Mouse (Mus musculus) hindbrain, embryonic 14.5 days (tissue): ENCODE data around the gene A530032D15Rik. TPM values are rescaled to one million over a fixed set of nuclear protein-coding genes. Genes with fewer than 3 reads are reported as not detected.
A peak's percentile ranks its signal among the peaks of the same experiment; 100 is the strongest.
"Not testable (repeated sequence)": the region's sequence is repeated elsewhere in the genome, so short reads cannot be mapped to it uniquely, and the experiment has no call there.

Experiments
- ATAC-seq: fragments of 200-750 bp; cut with Nextera tagmentation; 2 replicates; pipeline ENCODE4 v1.8.0; 2017; ENCODE audit warnings: moderate number of reproducible peaks, mild to moderate bottlenecking, moderate TSS enrichment, moderate library complexity; ENCODE audit not compliant: low FRiP score
- DNase-seq: peaks from one replicate; pipeline ENCODE4 v3.0.0-alpha.2; 2015; ENCODE audit warnings: low spot score
- H3K27ac ChIP-seq: fragments of 300-500 bp; sonication (generic); 2 replicates; pipeline ENCODE4 v1.5.1; 2014; ENCODE audit warnings: mild to moderate bottlenecking, moderate library complexity
- H3K27me3 ChIP-seq: fragments of 300-500 bp; sonication (generic); 2 replicates; pipeline ENCODE4 v1.6.1; 2014; ENCODE audit warnings: mild to moderate bottlenecking, low read length, mixed read lengths; ENCODE audit not compliant: control insufficient read depth, insufficient read depth
- H3K36me3 ChIP-seq: fragments of 300-500 bp; sonication (generic); replicated peaks from 2 replicates; pipeline ENCODE4 v1.6.1; 2014; ENCODE audit not compliant: control insufficient read depth, insufficient read depth
- H3K4me1 ChIP-seq: fragments of 300-500 bp; sonication (generic); replicated peaks from 2 replicates; pipeline ENCODE4 v1.6.1; 2014; ENCODE audit warnings: antibody characterized with exemption, low read length, mixed read lengths; ENCODE audit not compliant: control insufficient read depth, insufficient read depth
- H3K4me2 ChIP-seq: fragments of 300-500 bp; sonication (generic); replicated peaks from 2 replicates; pipeline ENCODE4 v1.6.1; 2014; ENCODE audit warnings: mild to moderate bottlenecking, moderate library complexity
- H3K4me3 ChIP-seq: fragments of 300-500 bp; sonication (generic); replicated peaks from 2 replicates; pipeline ENCODE4 v1.5.1; 2014; ENCODE audit warnings: mild to moderate bottlenecking, low read length
- H3K9ac ChIP-seq: fragments of 300-500 bp; sonication (generic); 2 replicates; pipeline ENCODE4 v1.6.1; 2014
- H3K9me3 ChIP-seq: fragments of 300-500 bp; sonication (generic); 2 replicates; pipeline ENCODE4 v1.6.1; 2016; ENCODE audit warnings: low read length; ENCODE audit not compliant: control insufficient read depth
- WGBS: fragments of 180-500 bp; shearing (Covaris S2); extraction: QIAGEN DNeasy Blood & Tissue Kit; methylation state at CpG from one replicate; pipeline ENCODE4 v1.1.7; 2014; 5-methylcytosine and 5-hydroxymethylcytosine counted together
- polyA plus RNA-seq: library from polyadenylated mRNA; unstranded; fragments of >200 nt; fragmentation: Nextera tagmentation; extraction: Ambion mirVana; gene quantifications from 2 replicates; pipeline ENCODE4 v1.2.1, GENCODE M21; 2014

Gene A530032D15Rik
- not detected in 2 replicates for polyA plus RNA-seq

DNA sequence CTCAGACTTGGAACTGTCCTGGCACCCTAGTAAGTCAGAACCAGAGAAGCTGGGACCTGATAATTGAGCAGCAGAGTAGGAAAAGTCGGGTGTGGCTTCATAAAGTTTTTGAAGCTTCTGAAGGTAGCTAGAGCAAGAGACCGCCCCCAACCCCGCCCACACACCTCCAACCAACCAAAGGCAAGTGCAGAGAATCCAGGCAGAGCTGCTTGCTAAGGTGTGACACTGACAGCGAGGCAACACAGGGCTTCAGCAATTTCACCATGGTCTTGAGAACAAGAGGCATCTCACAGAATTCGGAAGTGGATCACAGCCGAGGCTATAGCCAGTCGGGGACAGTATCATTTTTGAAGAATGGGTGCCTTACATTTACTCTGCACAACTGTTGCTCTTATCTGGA is at the start of gene A530032D15Rik:
TSS of gene A530032D15Rik (minus strand) at position 101 of the 400 bp plus-strand sequence.
- H3K4me2 ChIP-seq, H3K9ac ChIP-seq, DNase-seq, H3K4me1 ChIP-seq, H3K27ac ChIP-seq, H3K27me3 ChIP-seq, ATAC-seq, H3K4me3 ChIP-seq, H3K9me3 ChIP-seq, H3K36me3 ChIP-seq: not testable (repeated sequence)
- 100% methylated on average over 1 of the region's 7 CpGs for WGBS

DNA sequence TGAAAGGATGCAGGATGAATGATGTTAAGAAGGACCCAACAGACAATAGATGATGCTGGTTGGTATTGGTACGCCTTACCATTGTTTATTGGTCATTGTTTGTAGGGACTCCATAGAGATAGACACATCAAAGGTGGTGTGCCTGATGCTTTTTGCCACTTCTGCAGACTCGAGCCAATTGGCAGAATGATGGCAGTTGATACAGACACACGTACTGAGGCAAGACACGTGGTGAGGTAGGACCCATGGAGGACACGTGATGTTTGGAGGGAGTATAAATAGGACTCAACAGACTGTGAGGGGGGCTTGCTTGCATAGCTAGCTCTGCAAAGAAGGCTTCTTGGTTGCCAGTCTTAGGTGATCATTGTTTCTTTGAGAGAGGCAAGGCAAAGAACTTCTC is 45.5 kb upstream of the A530032D15Rik start:
- H3K27me3 ChIP-seq, H3K4me1 ChIP-seq, DNase-seq, H3K36me3 ChIP-seq, H3K9me3 ChIP-seq, H3K4me3 ChIP-seq, H3K27ac ChIP-seq, H3K9ac ChIP-seq, H3K4me2 ChIP-seq, ATAC-seq: not testable (repeated sequence)
- 83% methylated on average over 4 of the region's 5 CpGs for WGBS

DNA sequence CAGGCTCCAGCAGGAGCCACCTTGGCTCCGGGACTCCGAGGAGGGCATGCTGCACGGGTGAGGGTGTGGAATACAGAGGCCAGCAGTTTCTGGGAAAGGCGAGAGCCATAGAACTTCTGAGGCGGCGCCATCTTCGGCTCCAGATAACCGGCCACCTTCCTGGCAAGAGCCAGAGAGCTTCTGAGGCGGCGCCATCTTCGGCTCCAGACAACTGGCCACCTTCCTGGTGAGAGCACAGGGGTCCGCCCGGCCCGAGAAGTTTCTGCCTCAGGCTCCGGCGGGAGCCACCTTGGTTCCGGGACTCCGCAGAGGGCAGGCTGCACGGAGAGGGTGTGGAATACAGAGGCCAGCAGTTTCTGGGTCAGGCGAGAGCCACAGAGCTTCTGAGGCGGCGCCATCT is 24.0 kb upstream of the A530032D15Rik start:
- H3K27me3 ChIP-seq, H3K27ac ChIP-seq: not testable (repeated sequence)

DNA sequence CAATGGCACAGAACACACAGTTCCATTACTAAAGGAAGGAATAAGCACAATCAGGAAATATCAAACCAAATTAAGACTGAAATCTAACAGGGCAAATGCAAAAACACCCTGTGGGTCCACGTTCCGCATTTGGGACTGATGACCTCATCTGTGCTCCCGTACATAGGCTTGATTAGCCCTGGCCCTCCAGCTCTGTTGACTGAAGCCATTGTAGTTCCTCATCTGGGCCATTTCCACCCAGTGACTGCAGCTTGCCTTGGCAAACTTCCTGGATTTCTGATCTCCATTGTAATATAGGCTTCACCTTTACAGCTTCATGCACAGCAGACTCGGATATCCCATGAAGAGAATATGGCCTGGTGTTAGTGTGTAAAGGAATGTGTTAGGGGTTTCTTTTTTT is 12.2 kb upstream of the A530032D15Rik start:
- not testable (repeated sequence) for ATAC-seq, H3K4me3 ChIP-seq, H3K9me3 ChIP-seq, H3K4me2 ChIP-seq, DNase-seq, H3K9ac ChIP-seq, H3K27me3 ChIP-seq, H3K4me1 ChIP-seq, H3K27ac ChIP-seq, H3K36me3 ChIP-seq
- 86% methylated on average over 4 of the region's 4 CpGs for WGBS

More for the DNA sequence above, 24.0 kb upstream of the A530032D15Rik start:
- 96% methylated on average over 21 of the region's 22 CpGs for WGBS
- not testable (repeated sequence) for H3K9ac ChIP-seq, H3K36me3 ChIP-seq, H3K9me3 ChIP-seq, DNase-seq, H3K4me3 ChIP-seq, H3K4me2 ChIP-seq, H3K4me1 ChIP-seq, ATAC-seq

DNA sequence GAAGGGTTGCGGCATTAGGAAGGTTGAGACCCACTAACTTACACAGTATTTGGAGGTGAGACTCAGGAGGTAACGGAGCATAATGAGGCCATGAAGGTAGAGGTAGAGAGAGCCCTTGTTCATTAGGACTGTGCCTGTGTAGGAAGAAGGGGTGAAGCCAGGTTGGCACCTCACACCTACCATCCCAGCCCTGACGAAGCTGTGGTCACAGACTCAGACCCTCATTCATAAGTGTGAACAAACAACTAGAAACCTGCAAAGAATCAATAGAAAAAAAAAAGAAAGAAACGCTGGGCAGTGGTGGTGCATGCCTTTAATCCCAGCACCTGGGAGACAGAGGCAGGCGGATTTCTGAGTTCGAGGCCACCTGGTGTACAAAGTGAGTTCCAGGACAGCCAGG is 8.7 kb upstream of the A530032D15Rik start:
- H3K27me3 ChIP-seq, H3K27ac ChIP-seq, H3K4me3 ChIP-seq, H3K36me3 ChIP-seq, H3K4me1 ChIP-seq, H3K4me2 ChIP-seq, DNase-seq, ATAC-seq, H3K9me3 ChIP-seq, H3K9ac ChIP-seq: not testable (repeated sequence)
- WGBS: 85% methylated on average over 5 of the region's 6 CpGs

DNA sequence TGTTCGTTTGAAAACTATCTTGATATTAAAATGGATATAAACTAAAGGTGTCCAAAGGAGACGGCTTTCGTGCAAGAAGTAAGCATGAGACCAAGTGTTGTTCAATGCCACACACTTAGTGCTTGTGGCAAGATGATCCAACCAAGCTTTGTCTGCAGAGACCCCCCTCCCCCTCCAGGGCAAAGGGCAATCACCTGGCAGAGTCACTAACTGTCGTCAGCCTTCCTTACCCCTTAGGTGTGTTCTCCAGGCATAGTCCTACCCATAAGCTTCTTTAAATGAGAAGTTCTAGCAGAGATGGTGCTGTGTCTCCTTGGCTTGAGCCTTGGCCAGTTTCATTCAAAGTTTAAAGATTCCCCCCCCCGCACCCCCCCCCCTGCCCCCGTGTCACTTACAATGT is 7.9 kb upstream of the A530032D15Rik start:
- not testable (repeated sequence) for H3K27ac ChIP-seq
- WGBS: 64% methylated on average over 4 of the region's 6 CpGs

DNA sequence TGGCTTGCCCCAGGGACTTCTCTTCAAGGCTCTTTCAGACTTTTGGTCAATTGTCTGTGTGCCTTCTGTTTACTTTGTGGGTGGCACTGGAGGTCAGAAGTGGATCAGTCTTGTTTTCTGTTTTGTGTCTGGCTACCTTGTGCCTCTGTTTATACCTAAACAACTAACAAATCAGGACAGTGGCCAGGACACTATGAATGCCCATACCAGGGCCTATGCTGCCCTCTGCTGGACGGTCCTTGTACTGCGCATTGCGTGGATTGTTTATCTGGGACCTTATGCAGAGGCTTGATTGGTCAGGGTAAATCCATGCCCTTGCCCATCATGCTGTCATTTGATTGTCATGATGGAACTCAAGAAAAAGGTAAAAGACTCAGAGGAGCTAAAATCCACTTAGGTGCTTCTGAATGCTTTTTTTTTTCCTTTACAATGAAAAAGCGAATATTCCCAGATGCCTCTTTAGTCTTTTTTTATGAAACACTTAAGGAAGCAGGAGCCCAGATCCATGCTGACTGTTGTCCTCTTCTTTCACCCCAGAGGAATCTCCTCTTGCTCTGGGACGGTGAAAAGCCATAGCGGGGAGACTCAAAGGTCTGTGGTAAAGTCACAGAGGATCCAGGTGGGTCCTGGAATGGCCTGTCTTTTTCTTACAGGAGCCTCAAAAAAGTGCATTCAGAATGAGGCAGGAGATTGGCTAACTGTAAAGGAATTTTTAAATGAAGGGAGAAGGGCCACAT is 5.2 kb upstream of the A530032D15Rik start:
- not testable (repeated sequence) for H3K27me3 ChIP-seq, H3K36me3 ChIP-seq, H3K4me3 ChIP-seq, ATAC-seq, H3K9me3 ChIP-seq, DNase-seq, H3K4me1 ChIP-seq, H3K9ac ChIP-seq, H3K4me2 ChIP-seq, H3K27ac ChIP-seq
- WGBS: 53% methylated on average over 6 of the region's 6 CpGs

More for the DNA sequence above, 7.9 kb upstream of the A530032D15Rik start:
- H3K4me2 ChIP-seq, H3K4me3 ChIP-seq, H3K27me3 ChIP-seq, H3K36me3 ChIP-seq, H3K9ac ChIP-seq, H3K4me1 ChIP-seq, DNase-seq, ATAC-seq, H3K9me3 ChIP-seq: not testable (repeated sequence)

DNA sequence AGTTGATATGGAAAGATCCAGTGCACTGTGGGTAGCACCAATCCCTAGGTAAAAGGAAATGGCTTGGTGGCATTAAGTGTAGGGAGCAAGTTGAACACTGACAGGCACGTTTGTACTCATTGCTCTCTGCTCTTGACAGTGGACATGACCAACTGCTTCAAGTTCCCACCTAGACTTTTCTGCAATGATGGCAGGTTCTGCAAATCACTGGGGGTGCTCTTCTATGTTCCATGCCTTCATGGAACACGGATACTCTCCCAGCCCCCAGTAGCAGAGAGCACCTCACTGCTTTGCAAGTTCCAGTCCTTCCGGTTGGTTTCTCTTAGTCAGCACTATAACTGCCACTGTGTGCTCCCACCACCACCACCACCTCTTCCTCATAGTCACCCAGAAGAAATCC is 4.4 kb upstream of the A530032D15Rik start:
- not testable (repeated sequence) for H3K27ac ChIP-seq, DNase-seq, H3K4me1 ChIP-seq, H3K9me3 ChIP-seq, H3K4me3 ChIP-seq, H3K27me3 ChIP-seq, H3K9ac ChIP-seq, H3K36me3 ChIP-seq, H3K4me2 ChIP-seq
- peak; percentile 70 for ATAC-seq
- WGBS: 85% methylated on average over 3 of the region's 3 CpGs

DNA sequence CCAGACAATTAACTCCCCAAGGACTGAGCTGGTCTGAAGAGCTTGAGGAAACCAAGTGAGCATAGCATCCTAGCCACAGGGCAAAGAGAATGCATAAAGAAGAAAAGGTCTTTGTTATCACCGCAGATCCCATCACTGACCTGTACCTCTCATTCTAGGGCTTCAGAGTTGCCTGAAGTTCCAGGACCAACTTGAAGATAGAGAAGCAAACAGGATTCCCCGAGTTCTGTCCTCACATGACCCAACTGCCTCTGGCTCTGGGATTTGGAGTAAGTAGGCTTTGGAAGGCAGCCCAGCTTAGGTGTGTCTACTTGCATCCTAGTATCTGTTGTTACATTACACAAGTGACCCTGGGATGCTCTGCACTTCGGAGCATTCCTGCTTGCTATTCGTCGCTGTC is 3.2 kb upstream of the A530032D15Rik start:
- H3K27ac ChIP-seq, H3K4me3 ChIP-seq, H3K4me2 ChIP-seq, H3K9me3 ChIP-seq, H3K9ac ChIP-seq, H3K36me3 ChIP-seq, ATAC-seq, DNase-seq, H3K4me1 ChIP-seq, H3K27me3 ChIP-seq: not testable (repeated sequence)
- WGBS: 73% methylated on average over 2 of the region's 5 CpGs

DNA sequence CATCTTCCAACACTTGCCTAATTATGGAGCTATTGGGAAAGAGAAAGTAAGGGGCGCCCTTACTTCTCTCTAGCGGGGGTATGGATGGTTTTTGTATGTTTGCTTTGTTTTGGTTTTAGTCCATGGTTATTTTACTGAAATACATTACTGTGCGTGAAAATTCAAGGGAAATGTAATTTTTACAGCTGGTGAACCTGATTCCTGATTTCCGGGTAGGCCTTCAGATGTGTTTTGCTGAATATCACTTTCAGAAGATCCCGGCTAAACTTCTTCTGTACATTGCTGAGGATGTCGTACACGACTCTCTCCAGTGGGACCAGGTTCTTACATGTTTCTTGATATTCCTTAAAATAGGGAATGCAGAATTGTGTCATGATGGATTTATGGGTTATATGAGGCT is 2.6 kb upstream of the A530032D15Rik start:
- H3K9me3 ChIP-seq, ATAC-seq: not testable (repeated sequence)

More for the DNA sequence above, 2.6 kb upstream of the A530032D15Rik start:
- H3K27ac ChIP-seq, H3K27me3 ChIP-seq, H3K4me1 ChIP-seq, H3K4me2 ChIP-seq, DNase-seq, H3K36me3 ChIP-seq, H3K4me3 ChIP-seq, H3K9ac ChIP-seq: not testable (repeated sequence)
- 85% methylated on average over 7 of the region's 7 CpGs for WGBS
